Mouse (Mus musculus) gastrocnemius, postnatal 4 days (tissue): ENCODE data around the gene 1700001O22Rik. TPM values are rescaled to one million over a fixed set of nuclear protein-coding genes. Genes with fewer than 3 reads are reported as not detected.
A peak's percentile ranks its signal among the peaks of the same experiment; 100 is the strongest.

Experiments
- DNase-seq, 2 experiments: peaks; one replicate each; pipeline ENCODE4 v3.0.0; 2021 to 2022; ENCODE audit warnings: low spot score in 2 of 2, mixed read lengths in 2 of 2
- long read RNA-seq, 2 experiments: library from polyadenylated mRNA; stranded (forward); transcript quantifications; one replicate each; pipeline ENCODE4 v2.0.0; 2021
- total RNA-seq, 2 experiments: library from RNA; stranded (reverse); gene quantifications; 2 replicates each; pipeline ENCODE4 v1.2.3; 2021

Gene 1700001O22Rik
- total RNA-seq: under 1 TPM; 0.69 to 0.88 TPM
- long read RNA-seq, experiment 1, partial matches to known transcripts: 0 of 1 reads
- long read RNA-seq, experiment 1, other reads (novel, unspliced or antisense): 1 of 1 reads
- long read RNA-seq, experiment 2: 0 reads

GRCm38 (mm10) chr2:30803604-30804003, at the start of gene 1700001O22Rik:
TSS of gene 1700001O22Rik (minus strand) at chr2:30803661.
- DNase-seq: no peak

- DNase-seq: no peak
Observed at GRCm38 (mm10) chr2:30852771-30853313, 49.4 kb upstream of the 1700001O22Rik start.

GRCm38 (mm10) chr2:30850581-30850980, 47.1 kb upstream of the 1700001O22Rik start:
- no peak for DNase-seq

- no peak for DNase-seq
Observed at GRCm38 (mm10) chr2:30848184-30848583, 44.7 kb upstream of the 1700001O22Rik start.

- no peak for DNase-seq
Observed at GRCm38 (mm10) chr2:30846723-30847122, 43.3 kb upstream of the 1700001O22Rik start.

GRCm38 (mm10) chr2:30846236-30846635, 42.8 kb upstream of the 1700001O22Rik start:
- DNase-seq: no peak

GRCm38 (mm10) chr2:30845152-30846070, 42.0 kb upstream of the 1700001O22Rik start:
- DNase-seq: peak in 1 of 2 experiments; percentile 54

- no peak for DNase-seq
Observed at GRCm38 (mm10) chr2:30842615-30843014, 39.2 kb upstream of the 1700001O22Rik start.

- no peak for DNase-seq
Observed at GRCm38 (mm10) chr2:30836238-30836990, 33.0 kb upstream of the 1700001O22Rik start.

GRCm38 (mm10) chr2:30834373-30835022, 31.0 kb upstream of the 1700001O22Rik start, which contains the start of gene Prrx2:
TSS of gene Prrx2 (plus strand) at chr2:30834972.
- DNase-seq: no peak

- DNase-seq: no peak
Observed at GRCm38 (mm10) chr2:30833644-30834043, 30.2 kb upstream of the 1700001O22Rik start.

GRCm38 (mm10) chr2:30830283-30830795, 26.9 kb upstream of the 1700001O22Rik start, which contains the start of gene Asb6:
TSS of gene Asb6 (minus strand) at chr2:30830333.
- no peak for DNase-seq

- DNase-seq: no peak
Observed at GRCm38 (mm10) chr2:30829315-30829714, 25.9 kb upstream of the 1700001O22Rik start.

- peak; percentile 95 to 97 for DNase-seq
Observed at GRCm38 (mm10) chr2:30827749-30828475, 24.5 kb upstream of the 1700001O22Rik start.

GRCm38 (mm10) chr2:30826825-30827748, 23.6 kb upstream of the 1700001O22Rik start:
- peak in 1 of 2 experiments; percentile 64 for DNase-seq

- peak; percentile 44 to 75 for DNase-seq
Observed at GRCm38 (mm10) chr2:30823385-30824153, 20.1 kb upstream of the 1700001O22Rik start.

- DNase-seq: no peak
Observed at GRCm38 (mm10) chr2:30822460-30822859, 19.0 kb upstream of the 1700001O22Rik start.

- no peak for DNase-seq
Observed at GRCm38 (mm10) chr2:30821073-30821472, 17.6 kb upstream of the 1700001O22Rik start.
